Mouse (Mus musculus) heart, embryonic 14.5 days (tissue): ENCODE data around the gene Igf1r. TPM values are rescaled to one million over a fixed set of nuclear protein-coding genes. Genes with fewer than 3 reads are reported as not detected.
"Not testable (repeated sequence)": the region's sequence is repeated elsewhere in the genome, so short reads cannot be mapped to it uniquely, and the experiment has no call there.

ENCODE experiments used
- ATAC-seq: fragments of 200-750 bp; cut with Nextera tagmentation; 2 replicates; pipeline ENCODE4 v1.8.0; 2017; ENCODE audit warnings: low read depth, moderate TSS enrichment; ENCODE audit not compliant: insufficient number of reproducible peaks, insufficient read depth, low FRiP score
- H3K27ac ChIP-seq, 2 experiments: fragments of 200-500 bp in 1 of 2; fragments of 300-500 bp in 1 of 2; sonication (generic) in 1 of 2; replicated peaks in 1 of 2; 2 replicates each; pipeline ENCODE4 v1.5.1; 2012 to 2014; ENCODE audit warnings: low read depth in 2 of 2, low read length in 2 of 2, control low read depth in 1 of 2, mild to moderate bottlenecking in 1 of 2, mixed read lengths in 1 of 2; ENCODE audit not compliant: control insufficient read depth in 1 of 2, insufficient read depth in 1 of 2
- H3K27me3 ChIP-seq: fragments of 300-500 bp; sonication (generic); 2 replicates; pipeline ENCODE4 v1.6.1; 2014; ENCODE audit warnings: mild to moderate bottlenecking, low read length, control low read depth; ENCODE audit not compliant: control insufficient read depth, insufficient read depth
- H3K36me3 ChIP-seq: fragments of 300-500 bp; sonication (generic); 2 replicates; pipeline ENCODE4 v1.6.1; 2014; ENCODE audit warnings: mild to moderate bottlenecking, control low read depth, low read length, mixed read lengths; ENCODE audit not compliant: control insufficient read depth, insufficient read depth
- H3K4me1 ChIP-seq, 2 experiments: fragments of 200-500 bp in 1 of 2; fragments of 300-500 bp in 1 of 2; sonication (generic) in 1 of 2; 2 replicates each; pipeline ENCODE4 v1.6.1; 2012 to 2014; ENCODE audit warnings: low read length in 2 of 2, control low read depth in 1 of 2, mixed read lengths in 1 of 2; ENCODE audit not compliant: control insufficient read depth in 2 of 2, insufficient read depth in 2 of 2
- H3K4me2 ChIP-seq: fragments of 300-500 bp; sonication (generic); 2 replicates; pipeline ENCODE4 v1.6.1; 2014; ENCODE audit warnings: mild to moderate bottlenecking, low read length
- H3K4me3 ChIP-seq, 2 experiments: fragments of 200-500 bp in 1 of 2; fragments of 300-500 bp in 1 of 2; sonication (generic) in 1 of 2; 2 replicates each; pipeline ENCODE4 v1.5.1; 2012 to 2014; ENCODE audit warnings: low read length in 2 of 2, mild to moderate bottlenecking in 2 of 2, control low read depth in 1 of 2, low read depth in 1 of 2, moderate library complexity in 1 of 2; ENCODE audit not compliant: control insufficient read depth in 1 of 2, insufficient read depth in 1 of 2
- H3K9ac ChIP-seq: fragments of 300-500 bp; sonication (generic); 2 replicates; pipeline ENCODE4 v1.6.1; 2014; ENCODE audit warnings: mild to moderate bottlenecking, low read length
- H3K9me3 ChIP-seq: fragments of 300-500 bp; sonication (generic); 2 replicates; pipeline ENCODE4 v1.6.1; 2016; ENCODE audit warnings: low read length, control low read depth; ENCODE audit not compliant: control insufficient read depth
- WGBS: fragments of 180-500 bp; shearing (Covaris S2); extraction: QIAGEN DNeasy Blood & Tissue Kit; methylation state at CpG from one replicate; pipeline ENCODE4 v1.1.7; 2014; 5-methylcytosine and 5-hydroxymethylcytosine counted together
- polyA plus RNA-seq: library from polyadenylated mRNA; unstranded; fragments of >200 nt; fragmentation: Nextera tagmentation; extraction: Ambion mirVana; gene quantifications from 2 replicates; pipeline ENCODE4 v1.2.1, GENCODE M21; 2014

Igf1r gene
- polyA plus RNA-seq, 1 experiment from 2014 or later, result 16.6 TPM

- not testable (repeated sequence) for ATAC-seq, H3K27ac ChIP-seq, H3K36me3 ChIP-seq, H3K9me3 ChIP-seq
- Histone ChIP-seq H3K4me1 (peaks cover 11% of the 10 kb centered on the region in 2 experiments; a peak in 3 of 4 replicates), H3K4me2 (peak overlapping the region; percentile 89), H3K27me3 (peaks cover 15% of the 10 kb centered on the region), H3K4me3 (peak overlapping the region; percentile 46 to 50), H3K9ac (peak overlapping the region; percentile 65)
- WGBS, result 45% methylated on average over 9 of the region's 9 CpGs
Observed at GRCm38 (mm10) chr7:68275445-68275837, 322.8 kb downstream of the Igf1r start.

GRCm38 (mm10) chr7:68275838-68276731 is 323.5 kb downstream of the Igf1r start:
- no peak; the same call in 1 of the 2 replicates for ATAC-seq
- H3K27ac ChIP-seq, result no peak overlapping the region
- H3K27me3 ChIP-seq, result peaks cover 15% of the 10 kb centered on the region

DNA sequence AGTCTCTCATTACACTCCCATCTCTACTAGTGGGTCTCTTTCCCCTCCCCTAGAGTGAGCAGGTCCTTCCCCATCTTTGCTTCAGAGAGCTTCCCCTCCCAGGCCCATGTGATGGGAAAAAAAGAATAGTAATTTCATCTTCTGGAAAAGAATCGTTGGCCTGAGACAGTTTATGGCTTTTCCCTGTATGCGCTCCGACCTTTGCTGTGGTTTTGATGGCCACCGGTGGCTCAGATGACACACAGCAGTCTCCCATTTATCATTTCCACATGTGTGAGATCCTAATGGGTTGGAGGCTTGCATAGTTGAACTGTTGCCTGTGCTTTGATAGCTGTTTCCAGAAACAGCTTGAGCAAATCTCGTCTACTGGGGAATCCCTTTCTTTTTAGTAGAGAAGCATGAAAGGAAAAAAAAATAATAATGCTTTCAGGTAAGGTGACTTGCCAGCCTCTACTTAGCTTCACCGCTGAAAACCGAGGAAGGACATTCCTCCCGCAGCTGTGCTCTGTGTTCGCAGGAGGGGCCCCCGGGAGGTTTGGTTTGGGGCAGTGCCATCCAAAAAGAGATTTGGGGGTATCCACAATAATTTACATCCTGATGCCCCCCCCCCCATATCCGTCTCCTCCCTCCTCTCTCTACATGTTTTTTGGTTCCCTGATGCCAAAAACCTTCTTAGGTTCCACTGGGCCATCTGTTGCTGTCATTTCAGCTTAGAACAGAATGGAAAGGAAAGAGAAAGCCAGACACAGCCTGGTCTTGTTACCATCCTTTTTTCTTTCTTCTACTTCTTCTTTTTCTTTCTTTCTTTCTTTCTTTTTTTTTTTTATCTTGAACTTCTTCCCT is 324.6 kb downstream of the Igf1r start:
- H3K4me2 ChIP-seq, result no peak overlapping the region
- peaks cover 15% of the 10 kb centered on the region for H3K27me3 ChIP-seq
- H3K9me3 ChIP-seq, result no peaks in the 10 kb centered on the region
- no peak for ATAC-seq
- H3K4me3 ChIP-seq, result no peak overlapping the region
- H3K27ac ChIP-seq, result no peak overlapping the region
- no peaks in the 10 kb centered on the region for H3K36me3 ChIP-seq
- H3K9ac ChIP-seq, result no peak overlapping the region
- peaks cover 8 to 15% of the 10 kb centered on the region in 2 experiments; a peak in 3 of 4 replicates for H3K4me1 ChIP-seq
- WGBS, result 53% methylated on average over 11 of the region's 11 CpGs

More at GRCm38 (mm10) chr7:68275838-68276731, 323.5 kb downstream of the Igf1r start:
- no peaks in the 10 kb centered on the region for H3K36me3 ChIP-seq
- H3K4me2 ChIP-seq, result peak overlapping the region; percentile 89
- H3K9me3 ChIP-seq, result no peaks in the 10 kb centered on the region
- H3K9ac ChIP-seq, result peak overlapping the region; percentile 65
- H3K4me3 ChIP-seq, result peak overlapping the region; percentile 46 to 50
- peaks cover 8 to 15% of the 10 kb centered on the region in 2 experiments; a peak in 3 of 4 replicates for H3K4me1 ChIP-seq
- 4% methylated on average over 35 of the region's 36 CpGs for WGBS

DNA sequence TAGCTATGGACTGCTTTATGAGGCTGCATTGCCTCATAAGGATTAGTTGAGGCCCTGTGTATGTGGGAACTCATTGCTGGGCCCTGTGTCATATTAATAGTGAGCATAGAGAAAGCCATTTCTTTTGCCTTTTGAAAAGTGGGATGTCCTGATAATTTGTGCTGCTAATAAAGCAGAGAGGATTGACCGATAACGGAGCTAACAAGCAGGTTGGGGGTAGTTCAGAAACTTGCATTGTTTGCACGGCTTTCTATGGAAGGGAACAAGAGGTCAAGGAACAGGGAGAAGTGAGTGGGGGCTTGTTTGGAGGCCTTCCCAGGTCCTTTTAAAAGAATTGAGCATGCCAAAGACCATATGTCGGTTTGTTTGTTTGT is 325.3 kb downstream of the Igf1r start:
- Histone ChIP-seq H3K4me1 (peaks cover 8 to 15% of the 10 kb centered on the region in 2 experiments; a peak in 3 of 4 replicates), H3K4me3 (no peak overlapping the region), H3K36me3 (no peaks in the 10 kb centered on the region), H3K4me2 (no peak overlapping the region), H3K9ac (no peak overlapping the region), H3K27me3 (peaks cover 15% of the 10 kb centered on the region), H3K9me3 (no peaks in the 10 kb centered on the region), H3K27ac (no peak overlapping the region)
- 81% methylated on average over 4 of the region's 4 CpGs for WGBS
- no peak for ATAC-seq

GRCm38 (mm10) chr7:68278385-68278784 is 325.8 kb downstream of the Igf1r start:
- no peaks in the 10 kb centered on the region for H3K36me3 ChIP-seq
- H3K27ac ChIP-seq, result no peak overlapping the region
- WGBS, result 92% methylated on average over 6 of the region's 6 CpGs
- ATAC-seq, result no peak
- H3K9me3 ChIP-seq, result no peaks in the 10 kb centered on the region
- no peak overlapping the region for H3K4me2 ChIP-seq
- peaks cover 15% of the 10 kb centered on the region for H3K27me3 ChIP-seq
- H3K9ac ChIP-seq, result no peak overlapping the region
- no peak overlapping the region for H3K4me3 ChIP-seq
- peaks cover 8 to 15% of the 10 kb centered on the region in 2 experiments; a peak in 3 of 4 replicates for H3K4me1 ChIP-seq

DNA sequence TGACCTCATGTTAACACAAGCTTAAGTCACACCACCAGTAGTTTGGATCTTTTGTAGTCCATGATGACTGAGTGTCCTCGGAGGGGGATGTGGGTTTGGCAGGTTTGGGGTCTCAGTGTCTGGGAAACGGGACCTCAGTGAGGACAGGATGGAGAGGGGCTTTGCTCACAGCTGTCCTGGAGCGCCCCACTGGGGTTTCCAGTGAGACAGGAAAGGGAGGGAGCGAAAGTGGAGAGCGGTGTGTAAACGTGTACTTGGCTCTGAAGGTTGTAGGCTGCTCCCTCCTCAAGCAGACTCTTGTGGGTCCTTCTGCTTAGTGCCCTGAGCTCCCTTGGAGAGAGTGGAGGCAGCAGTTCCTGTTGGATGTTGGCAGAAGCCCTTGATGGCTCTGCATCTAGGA is 326.3 kb downstream of the Igf1r start:
- no peak for ATAC-seq
- Histone ChIP-seq H3K9me3 (no peaks in the 10 kb centered on the region), H3K9ac (no peak overlapping the region), H3K4me3 (no peak overlapping the region), H3K27ac (no peak overlapping the region), H3K4me1 (peaks cover 8 to 15% of the 10 kb centered on the region in 2 experiments; a peak in 3 of 4 replicates), H3K27me3 (peaks cover 12% of the 10 kb centered on the region), H3K36me3 (no peaks in the 10 kb centered on the region), H3K4me2 (no peak overlapping the region)
- 66% methylated on average over 6 of the region's 6 CpGs for WGBS

GRCm38 (mm10) chr7:68279481-68279880 is 326.9 kb downstream of the Igf1r start:
- Histone ChIP-seq H3K27me3 (peaks cover 7% of the 10 kb centered on the region; the same call in 1 of the 2 replicates), H3K4me2 (no peak overlapping the region), H3K9me3 (no peaks in the 10 kb centered on the region), H3K27ac (no peak overlapping the region), H3K4me1 (peaks cover 8 to 15% of the 10 kb centered on the region in 2 experiments; a peak in 3 of 4 replicates), H3K4me3 (no peak overlapping the region), H3K36me3 (no peaks in the 10 kb centered on the region), H3K9ac (no peak overlapping the region)
- WGBS, result 84% methylated on average over 7 of the region's 7 CpGs
- no peak for ATAC-seq
